13 mouse cellular contexts compared by ENCODE assay signal in genomic region chr4:125534991-125535401, GRCm38 (mm10). TPM values are rescaled to one million over a fixed set of nuclear protein-coding genes. Genes with fewer than 3 reads are reported as not detected.
DNase-seq lines count a peak whose midpoint lies in the region; ATAC-seq lines count a peak whose summit lies in the region.
"Had no signal": no experiment of that assay in that cellular context is flagged by ENCODE, and none has a peak within 500 bp of the region (broad histone marks: within the 10 kb centered on the region; RNA-seq: fewer than 3 reads in every experiment).

No protein-coding gene starts in this region.

- peak; percentile 58 for DNase-seq in embryo, embryonic 10 days (ENCODE audit: low spot score)
- DNase-seq in left cerebral cortex, adult 9 months (ENCODE audit: low spot score in 2 of 2): no peak
- no peak for DNase-seq in layer of hippocampus, adult 8-10 months (ENCODE audit: low spot score in 2 of 2)
- no peak for DNase-seq in kidney, adult 11 months
- no peak for DNase-seq in adrenal gland, adult 18-20 months (ENCODE audit: low spot score in 2 of 2)
- DNase-seq: heart, postnatal 14 days; thymus, adult 18-20 months had no signal

- H3K4me3 ChIP-seq in forebrain, embryonic 15.5 days: no peak overlapping the region
- H3K4me3 ChIP-seq in limb, embryonic 12.5 days (replicated peaks): no peak overlapping the region
- H3K4me3 ChIP-seq in neural tube, embryonic 13.5 days: no peak overlapping the region
- H3K4me3 ChIP-seq: lung, embryonic 15.5 days had no signal

- peaks cover 6% of the 10 kb centered on the region; the same call in 1 of the 2 replicates for H3K27me3 ChIP-seq in forebrain, embryonic 15.5 days
- H3K27me3 ChIP-seq in limb, embryonic 12.5 days: peaks cover 98% of the 10 kb centered on the region
- H3K27me3 ChIP-seq in neural tube, embryonic 13.5 days: peaks cover 74% of the 10 kb centered on the region

- H3K36me3 ChIP-seq in forebrain, embryonic 15.5 days: no peaks in the 10 kb centered on the region
- H3K36me3 ChIP-seq in limb, embryonic 12.5 days: no peaks in the 10 kb centered on the region
- no peaks in the 10 kb centered on the region for H3K36me3 ChIP-seq in neural tube, embryonic 13.5 days
- H3K36me3 ChIP-seq: G1E; lung, embryonic 15.5 days had no signal

- peaks cover 37% of the 10 kb centered on the region for H3K4me1 ChIP-seq in forebrain, embryonic 15.5 days
- H3K4me1 ChIP-seq in limb, embryonic 12.5 days (replicated peaks): peaks cover 18% of the 10 kb centered on the region
- H3K4me1 ChIP-seq in neural tube, embryonic 13.5 days (replicated peaks): peaks cover 38% of the 10 kb centered on the region
- H3K4me1 ChIP-seq: lung, embryonic 15.5 days had no signal

- H3K9me3 ChIP-seq in forebrain, embryonic 15.5 days: no peaks in the 10 kb centered on the region
- no peaks in the 10 kb centered on the region for H3K9me3 ChIP-seq in limb, embryonic 12.5 days
- no peaks in the 10 kb centered on the region for H3K9me3 ChIP-seq in neural tube, embryonic 13.5 days
- H3K9me3 ChIP-seq: lung, embryonic 15.5 days had no signal

- no peak overlapping the region for H3K9ac ChIP-seq in forebrain, embryonic 15.5 days (replicated peaks)
- no peak overlapping the region for H3K9ac ChIP-seq in limb, embryonic 12.5 days (replicated peaks)
- no peak overlapping the region for H3K9ac ChIP-seq in neural tube, embryonic 13.5 days
- H3K9ac ChIP-seq: lung, embryonic 15.5 days had no signal

- H3K4me2 ChIP-seq in forebrain, embryonic 15.5 days (replicated peaks): peak overlapping the region; percentile 21; the same call in 1 of the 2 replicates
- H3K4me2 ChIP-seq in limb, embryonic 12.5 days: peak overlapping the region; percentile 6; the same call in 1 of the 2 replicates
- H3K4me2 ChIP-seq in neural tube, embryonic 13.5 days: 0 out of 2 replicates have a peak overlapping the region, but pooled peaks have one; percentile 2
- H3K4me2 ChIP-seq: lung, embryonic 15.5 days had no signal

- WGBS in forebrain, embryonic 15.5 days: 2% methylated on average over 11 of the region's 11 CpGs
- 7% methylated on average over 11 of the region's 11 CpGs for WGBS in limb, embryonic 12.5 days
- WGBS in neural tube, embryonic 13.5 days: 2% methylated on average over 11 of the region's 11 CpGs

- peak overlapping the region; percentile 72 for H3K27ac ChIP-seq in forebrain, embryonic 15.5 days (replicated peaks)
- H3K27ac ChIP-seq in limb, embryonic 12.5 days: no peak overlapping the region
- peak overlapping the region; percentile 42; the same call in 1 of the 2 replicates for H3K27ac ChIP-seq in neural tube, embryonic 13.5 days (replicated peaks)
- H3K27ac ChIP-seq: kidney, postnatal 0 days; lung, embryonic 15.5 days had no signal

- peak; percentile 85 for ATAC-seq in forebrain, embryonic 15.5 days (replicated peaks)
- no peak for ATAC-seq in limb, embryonic 12.5 days (ENCODE audit: insufficient number of reproducible peaks, insufficient read depth, low FRiP score, low TSS enrichment, low read depth)
- peak; percentile 69; the same call in 1 of the 2 replicates for ATAC-seq in neural tube, embryonic 13.5 days (ENCODE audit: low read depth)

RNA-seq across cellular contexts. Expression of gene Grik3, which starts 44.5 kb away (rescaled TPM):
- polyA plus RNA-seq in forebrain, embryonic 15.5 days (2015; fragmentation: Nextera tagmentation; extraction: Ambion mirVana): 7.9 and 8.2 TPM in 2 replicates
- 0.06 TPM in 1 of 2 replicates, not detected in the other for polyA plus RNA-seq in limb, embryonic 12.5 days (2016; fragmentation: Nextera tagmentation; extraction: Ambion mirVana)
- polyA plus RNA-seq in neural tube, embryonic 13.5 days (2015; fragmentation: Nextera tagmentation; extraction: Ambion mirVana): 3.5 and 4.1 TPM in 2 replicates
- 10 to 100 TPM; 24.6 to 30.4 (median 26.8) TPM for total RNA-seq in layer of hippocampus, adult 8-10 months (2022)
- total RNA-seq in adrenal gland, adult 18-20 months (2021): under 1 TPM; 0.46 to 0.48 TPM
- polyA plus RNA-seq: G1E; lung, embryonic 15.5 days had no signal
